Mouse (Mus musculus) ovary, postnatal 10 days (tissue): ENCODE measurements around the gene Ewsr1.

Experiments
- DNase-seq: peaks from one replicate; pipeline ENCODE4 v3.0.0; 2022; ENCODE audit warnings: low spot score

The Ewsr1 gene

GRCm38 (mm10) chr11:5098736-5099542 lies at the start of gene Ewsr1, which contains the start of gene Rhbdd3:
Gene Ewsr1 (minus strand): TSS chr11:5099266.
Gene Rhbdd3 (plus strand): TSS chr11:5098926.
- peak; percentile 100 for DNase-seq

DNA sequence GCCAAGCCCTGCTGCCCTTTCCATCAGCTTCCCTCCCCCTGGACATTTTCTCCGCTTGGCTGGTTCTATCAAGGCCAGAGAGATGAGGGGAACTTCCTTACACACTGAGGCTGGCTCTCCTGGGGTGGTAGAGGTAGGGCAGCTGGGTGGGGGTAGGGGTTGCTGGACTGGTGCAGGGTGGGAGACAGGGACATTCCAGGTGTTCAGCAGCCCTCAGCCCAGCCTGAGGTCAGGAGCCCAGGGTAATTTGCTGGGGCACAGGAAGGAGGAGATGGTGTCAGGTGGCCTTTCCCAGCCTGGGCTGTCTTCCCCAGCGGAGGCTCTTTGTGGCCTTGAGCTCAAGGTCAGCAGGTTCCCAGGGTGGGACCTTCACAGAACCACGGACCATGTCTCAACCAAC lies 46.5 kb upstream of the Ewsr1 start:
- no peak for DNase-seq

DNA sequence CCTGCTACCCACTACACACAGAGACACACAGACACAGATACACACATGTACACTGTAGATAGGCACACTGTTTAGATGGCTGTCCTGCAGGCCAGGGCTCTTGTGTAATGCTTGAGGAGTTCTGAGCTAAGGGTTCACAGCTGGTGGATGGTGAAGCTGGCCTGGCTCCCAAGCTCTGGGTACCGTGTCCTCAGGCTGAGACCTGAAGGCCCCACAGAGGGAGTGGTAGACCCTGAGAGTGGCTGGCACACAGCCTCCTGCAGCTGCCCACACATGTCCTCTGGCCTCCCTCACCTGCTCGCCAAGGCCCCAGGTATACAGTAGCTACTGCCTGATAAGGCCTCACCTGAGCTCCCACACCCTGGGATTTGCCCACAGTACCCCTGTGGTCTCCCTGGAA lies 42.9 kb upstream of the Ewsr1 start:
- no peak for DNase-seq

DNA sequence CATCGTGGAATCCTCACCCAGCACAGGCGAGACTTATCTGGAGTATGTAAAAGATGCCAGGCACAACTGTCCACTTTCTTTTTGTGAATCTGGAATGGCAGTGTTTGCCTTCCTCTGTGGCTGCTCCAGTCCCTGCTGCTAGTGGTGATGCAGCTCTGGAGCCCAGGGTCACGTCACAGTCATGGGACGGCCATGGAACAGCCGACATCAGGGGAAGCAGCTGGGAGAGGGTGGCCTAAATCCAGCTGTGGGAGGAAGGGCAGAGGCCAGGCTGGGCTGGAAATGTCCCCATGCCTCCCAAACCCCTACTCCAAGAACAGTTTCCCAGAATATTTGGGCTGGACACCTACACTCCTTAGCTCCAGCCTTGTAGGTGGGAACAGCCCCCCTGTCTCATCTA lies 42.2 kb upstream of the Ewsr1 start:
- no peak for DNase-seq

DNA sequence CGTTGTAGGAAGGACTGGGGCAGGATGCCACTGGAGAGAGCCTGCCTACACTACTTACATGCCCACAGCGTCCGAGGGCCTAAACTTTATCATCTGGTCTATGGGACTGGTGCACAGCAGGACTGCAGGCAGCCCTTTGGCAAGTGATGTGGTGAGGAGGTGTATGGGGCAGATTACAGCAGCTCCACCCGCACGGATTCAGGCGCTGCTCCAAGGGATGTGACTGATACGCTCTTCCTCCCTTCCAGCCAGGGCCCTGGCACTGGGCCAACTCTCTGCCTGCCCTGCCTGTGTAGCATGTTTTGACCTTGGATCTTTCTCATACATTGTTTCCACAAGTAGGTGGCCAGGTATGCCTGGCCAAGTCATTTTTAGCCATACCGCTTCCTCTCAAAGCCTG lies 41.6 kb upstream of the Ewsr1 start:
- no peak for DNase-seq

DNA sequence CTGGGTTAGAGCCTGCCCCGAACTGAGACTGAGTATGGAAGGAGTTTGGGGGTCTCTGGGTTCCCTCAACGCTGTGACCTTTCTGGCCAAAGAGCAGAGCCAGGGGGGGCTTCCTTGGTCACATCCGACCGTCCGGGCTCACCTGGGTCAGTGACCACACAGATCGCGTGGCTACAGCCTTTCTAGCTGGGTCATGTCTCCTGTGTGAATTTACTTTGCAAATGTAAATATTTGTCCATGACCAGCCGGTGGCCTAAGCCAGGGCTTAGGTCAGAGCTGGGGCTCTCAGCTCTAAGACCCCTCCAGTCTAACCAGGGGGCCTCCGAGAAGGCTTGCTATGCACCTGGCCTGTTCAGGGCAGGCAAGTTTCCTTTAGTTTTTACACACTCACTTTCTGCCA lies 40.3 kb upstream of the Ewsr1 start:
- no peak for DNase-seq

DNA sequence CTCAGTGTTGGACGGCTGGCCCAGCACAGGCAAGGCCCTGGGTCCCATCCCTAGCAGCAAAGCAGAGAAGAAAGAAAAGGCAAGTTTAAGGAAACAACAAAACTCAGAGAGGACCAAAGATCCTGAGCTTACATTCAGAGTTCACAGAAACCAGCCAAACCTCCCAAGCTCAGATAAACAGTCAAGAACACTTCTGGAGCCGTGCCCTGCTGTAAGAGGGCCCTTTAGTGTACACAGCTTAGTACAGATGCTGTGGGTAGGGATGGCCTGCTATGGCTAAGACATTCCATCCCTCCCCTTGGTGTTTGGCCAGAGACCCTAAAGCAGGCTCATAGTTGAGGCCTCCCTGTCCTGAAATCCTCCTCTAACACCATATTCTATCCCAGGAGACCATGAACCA lies 39.6 kb upstream of the Ewsr1 start:
- no peak for DNase-seq

- no peak for DNase-seq
These were observed 36.8 kb upstream of the Ewsr1 start for GRCm38 (mm10) chr11:5135914-5136313.

DNA sequence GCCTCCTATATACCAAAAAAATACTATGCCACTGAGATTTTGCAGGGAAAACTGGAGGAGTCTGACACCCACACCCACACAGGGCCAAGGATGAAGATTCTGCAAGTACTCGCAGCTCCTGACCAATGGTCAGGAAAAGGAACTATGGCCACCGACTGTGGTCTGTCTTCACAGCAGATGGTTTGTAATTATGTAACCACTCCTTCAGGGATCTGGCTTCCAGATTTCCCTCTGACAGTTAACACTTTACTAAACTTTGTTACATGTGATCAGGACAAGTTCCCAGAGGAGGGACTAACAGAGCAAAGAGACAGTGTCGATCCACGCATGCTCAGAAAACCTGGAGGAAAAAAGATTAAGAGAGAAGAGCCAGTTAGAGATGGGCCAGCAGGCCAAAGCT lies 33.7 kb upstream of the Ewsr1 start:
- no peak for DNase-seq

GRCm38 (mm10) chr11:5130111-5130665 lies 31.1 kb upstream of the Ewsr1 start:
- no peak for DNase-seq

- no peak for DNase-seq
These were observed 30.0 kb upstream of the Ewsr1 start for GRCm38 (mm10) chr11:5129035-5129480.

DNA sequence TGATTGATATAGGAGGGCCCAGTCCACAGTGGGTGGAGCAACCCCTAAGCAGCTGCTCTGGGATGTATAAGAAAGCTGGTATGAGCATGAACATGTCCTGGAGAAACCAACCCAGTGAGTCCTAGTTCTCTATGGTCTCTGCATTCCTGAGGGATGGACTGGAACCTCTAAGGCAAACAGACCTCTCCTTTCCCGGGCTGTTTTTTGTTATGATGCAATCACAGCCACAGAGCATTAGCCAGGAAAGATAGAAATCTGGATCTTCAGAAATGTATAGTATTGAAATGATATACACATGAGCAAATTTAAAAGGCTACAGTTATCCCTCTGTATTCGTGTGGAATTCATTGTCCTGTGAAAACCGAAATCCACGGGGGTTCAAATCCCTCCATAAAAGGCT lies 26.6 kb upstream of the Ewsr1 start:
- no peak for DNase-seq

DNA sequence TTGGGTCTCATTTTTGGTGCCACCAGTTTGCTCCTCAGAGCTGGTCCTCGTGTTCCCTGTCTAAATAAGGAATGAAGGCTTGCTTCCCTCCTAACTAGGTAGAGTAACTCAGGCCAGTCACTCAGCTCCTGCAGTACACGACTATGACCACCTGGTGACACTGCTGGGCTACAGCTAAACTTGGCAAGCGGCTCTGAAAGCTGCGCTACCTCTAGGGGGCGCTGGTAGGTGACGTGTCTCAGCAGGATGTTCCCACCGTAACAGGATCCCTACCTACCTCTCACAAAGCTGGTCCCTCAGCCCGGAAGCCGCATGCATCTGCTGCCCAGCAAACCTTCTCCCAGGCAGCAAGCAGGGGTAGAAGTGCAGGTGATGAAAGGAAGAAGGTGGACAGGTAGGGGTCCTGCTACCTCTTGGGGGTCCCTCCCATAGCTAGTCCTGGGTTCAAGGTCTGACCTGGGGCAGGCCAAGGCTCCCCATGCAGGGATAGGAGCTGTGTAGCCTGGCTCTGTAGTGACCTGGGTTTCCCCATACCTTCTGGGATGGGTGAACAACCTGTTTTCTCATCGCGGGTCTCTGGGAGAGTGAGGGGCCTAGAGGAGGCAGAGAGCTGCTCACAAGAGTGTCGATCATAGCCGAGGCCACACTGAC lies 16.0 kb upstream of the Ewsr1 start:
- DNase-seq, result peak; percentile 79

- DNase-seq, result no peak
These were observed 14.6 kb upstream of the Ewsr1 start for GRCm38 (mm10) chr11:5113645-5114044.

- no peak for DNase-seq
These were observed 10.4 kb upstream of the Ewsr1 start for GRCm38 (mm10) chr11:5109441-5109840.

DNA sequence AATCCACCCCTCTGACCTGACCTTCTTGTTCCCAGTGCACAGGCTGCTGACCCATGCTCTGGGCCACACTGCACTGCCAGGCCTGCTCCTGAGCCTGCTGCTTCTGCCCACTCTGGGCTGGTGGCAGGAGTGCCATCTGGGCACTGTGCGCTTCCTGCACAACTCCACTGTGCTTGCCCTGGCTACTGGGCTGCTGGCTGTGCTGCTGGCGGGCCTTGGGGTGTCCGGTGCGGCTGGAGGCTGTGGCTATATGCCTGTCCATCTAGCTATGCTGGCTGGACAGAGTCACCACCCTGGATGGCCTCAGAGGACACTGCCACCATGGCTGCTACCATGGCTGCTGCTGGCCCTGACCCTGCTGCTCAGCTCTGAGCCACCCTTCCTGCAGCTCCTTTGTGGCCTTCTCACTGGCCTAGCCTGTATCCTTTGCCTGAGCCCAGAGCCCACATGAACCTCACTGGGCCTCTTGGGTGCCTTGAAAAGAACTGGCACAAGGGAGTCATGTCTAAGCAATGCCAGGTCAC lies 5.0 kb upstream of the Ewsr1 start:
- DNase-seq, result no peak

GRCm38 (mm10) chr11:5102384-5102783 lies 3.3 kb upstream of the Ewsr1 start:
- no peak for DNase-seq

DNA sequence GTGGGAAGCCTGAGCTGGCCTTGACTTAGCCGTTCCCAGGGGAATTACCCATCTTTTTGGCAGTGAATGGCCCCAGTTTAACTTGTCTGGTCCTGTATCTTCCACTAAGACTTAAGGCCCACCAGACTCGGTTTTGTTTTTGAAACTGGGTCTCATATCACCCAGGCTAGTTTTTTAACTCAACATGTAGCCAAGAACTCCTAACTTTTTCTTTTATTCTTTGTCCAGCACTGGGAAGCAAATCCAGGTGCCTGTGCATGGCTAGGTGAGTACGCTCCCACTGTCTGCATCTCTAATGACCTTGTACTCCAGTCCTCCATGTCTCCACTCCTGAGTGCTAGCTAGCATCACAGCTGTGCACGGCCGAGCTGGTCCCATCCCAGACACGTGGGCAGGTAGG lies 2.6 kb upstream of the Ewsr1 start:
- no peak for DNase-seq

GRCm38 (mm10) chr11:5100801-5101200 lies 1.7 kb upstream of the Ewsr1 start:
- no peak for DNase-seq

GRCm38 (mm10) chr11:5100283-5100682 lies 1.2 kb upstream of the Ewsr1 start:
- DNase-seq, result no peak

- peak; percentile 52 for DNase-seq
These were observed 614 bp upstream of the Ewsr1 start for GRCm38 (mm10) chr11:5099576-5100183.

GRCm38 (mm10) chr11:5098035-5098735 lies 881 bp downstream of the Ewsr1 start:
- DNase-seq, result peak; percentile 45
